Mouse (Mus musculus) right cerebral cortex, adult 2 months (tissue): ENCODE measurements at regions not wholly inside any gene's neighbourhood (a gene's known extent, or its start where the extent isn't known, plus 50 kb on each side); places are given as distances from the start of the nearest gene placed in this dataset.
A peak's percentile ranks its signal among the peaks of the same experiment; 100 is the strongest.

Experiments used
- DNase-seq, 2 experiments: peaks; one replicate each; pipeline ENCODE4 v3.0.0; 2021 to 2022; ENCODE audit warnings: low spot score in 2 of 2

GRCm38 (mm10) chr16:47081896-47082295 lies 583.6 kb upstream of the Nectin3 start:
- DNase-seq, result no peak

- DNase-seq, result no peak
These were observed 582.0 kb upstream of the Nectin3 start for GRCm38 (mm10) chr16:47080330-47080729.

- no peak for DNase-seq
These were observed 561.1 kb upstream of the Nectin3 start for GRCm38 (mm10) chr16:47059293-47059963.

GRCm38 (mm10) chr16:47058811-47059210 lies 560.5 kb upstream of the Nectin3 start:
- no peak for DNase-seq

- DNase-seq, result peak; percentile 53 to 60
These were observed 527.6 kb upstream of the Nectin3 start for GRCm38 (mm10) chr16:47025971-47026370.

- DNase-seq, result no peak
These were observed 519.2 kb upstream of the Nectin3 start for GRCm38 (mm10) chr16:47017486-47017885.

GRCm38 (mm10) chr16:46982910-46983600 lies 484.7 kb upstream of the Nectin3 start:
- no peak for DNase-seq

- DNase-seq, result no peak
These were observed 484.1 kb upstream of the Nectin3 start for GRCm38 (mm10) chr16:46982272-46982909.

GRCm38 (mm10) chr16:46965741-46966140 lies 467.4 kb upstream of the Nectin3 start:
- no peak for DNase-seq

GRCm38 (mm10) chr16:46956990-46957389 lies 458.7 kb upstream of the Nectin3 start:
- DNase-seq, result peak; percentile 29 to 36

GRCm38 (mm10) chr16:46926060-46926459 lies 427.7 kb upstream of the Nectin3 start:
- DNase-seq, result peak in 1 of 2 experiments; percentile 2

- DNase-seq, result no peak
These were observed 396.4 kb upstream of the Nectin3 start for GRCm38 (mm10) chr16:46894576-46895203.

- peak in 1 of 2 experiments; percentile 10 for DNase-seq
These were observed 380.4 kb upstream of the Nectin3 start for GRCm38 (mm10) chr16:46878739-46879138.

GRCm38 (mm10) chr16:46863959-46864358 lies 365.6 kb upstream of the Nectin3 start:
- DNase-seq, result no peak

GRCm38 (mm10) chr16:46849534-46849933 lies 351.2 kb upstream of the Nectin3 start:
- DNase-seq, result no peak

GRCm38 (mm10) chr16:46848755-46849154 lies 350.4 kb upstream of the Nectin3 start:
- no peak for DNase-seq

- DNase-seq, result no peak
These were observed 349.5 kb upstream of the Nectin3 start for GRCm38 (mm10) chr16:46847707-46848356.

- DNase-seq, result no peak
These were observed 342.9 kb upstream of the Nectin3 start for GRCm38 (mm10) chr16:46841179-46841578.

GRCm38 (mm10) chr16:46840764-46841163 lies 342.4 kb upstream of the Nectin3 start:
- no peak for DNase-seq

- DNase-seq, result no peak
These were observed 326.8 kb upstream of the Nectin3 start for GRCm38 (mm10) chr16:46825147-46825546.

- no peak for DNase-seq
These were observed 324.4 kb upstream of the Nectin3 start for GRCm38 (mm10) chr16:46822753-46823152.

- DNase-seq, result no peak
These were observed 319.9 kb upstream of the Nectin3 start for GRCm38 (mm10) chr16:46818215-46818614.
